Mouse (Mus musculus): ENCODE measurements around the gene Irak3. TPM values are rescaled to one million over a fixed set of nuclear protein-coding genes. Genes with fewer than 3 reads are reported as not detected.

The Irak3 gene
- polyA plus RNA-seq, 2 experiments, result 1.9 to 3.2 TPM

DNA sequence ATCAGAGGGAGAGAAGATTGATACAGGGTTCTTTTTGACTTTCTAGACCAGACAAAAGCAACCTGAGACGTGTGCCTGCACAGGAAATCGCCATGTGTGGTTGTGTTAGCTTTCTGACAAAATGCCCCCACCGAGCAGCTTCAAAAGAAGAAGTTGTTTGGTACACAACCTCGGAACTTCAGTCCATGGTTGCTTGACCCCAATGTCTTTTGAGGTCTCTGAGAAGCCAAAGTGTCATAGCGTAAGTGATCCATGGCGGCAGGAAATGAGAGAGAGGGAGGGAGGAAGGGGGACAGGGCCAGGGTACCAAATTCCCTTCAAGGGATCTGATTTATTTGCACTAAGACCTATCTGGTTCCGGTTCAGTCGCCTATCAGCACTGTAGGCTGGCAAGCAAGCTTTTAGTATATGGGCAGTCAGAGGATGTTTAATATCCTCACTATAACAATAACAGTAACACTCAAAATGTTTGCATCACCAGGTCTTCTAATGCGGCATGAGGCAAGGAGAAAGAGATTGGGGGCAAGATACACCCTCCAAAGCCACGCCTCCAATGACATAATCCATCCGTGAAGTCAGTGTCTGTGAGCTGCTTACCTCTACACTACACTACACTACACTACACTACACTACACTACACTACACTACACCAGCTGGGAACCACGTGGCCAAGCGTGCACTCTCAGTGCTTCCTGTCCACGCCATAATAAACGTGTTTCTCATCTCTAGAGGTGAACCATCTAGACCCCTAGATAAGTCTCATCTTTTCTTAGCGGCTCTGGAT, 729 bp upstream of the Irak3 start:
- no peak for ATAC-seq (ENCODE audit: low FRiP score, low read depth)

GRCm38 (mm10) chr10:120201131-120201921, 604 bp downstream of the Irak3 start, which contains the start of gene Tmbim4:
Gene Tmbim4 (plus strand): TSS chr10:120201590.
- no peaks in the 10 kb centered on the region for H3K36me3 ChIP-seq (ENCODE audit: control insufficient read depth, insufficient read depth, low read length)
- 0 out of 2 replicates have a peak, but pooled peaks cover 4% of the 10 kb centered on the region for H3K4me1 ChIP-seq (ENCODE audit: control insufficient read depth, insufficient read depth, low read length)
- peak within 1 kb of the TSS; percentile 57 for H3K9ac ChIP-seq (ENCODE audit: low read depth, low read length, severe bottlenecking)
- DNase-seq (ENCODE audit: low spot score), result peak; percentile 22
- H3K9me3 ChIP-seq (ENCODE audit: control insufficient read depth, low read length), result no peaks in the 10 kb centered on the region
- no peak within 1 kb of the TSS for H3K27ac ChIP-seq (replicated peaks; ENCODE audit: low read depth, low read length)
- H3K27me3 ChIP-seq (ENCODE audit: control insufficient read depth, insufficient read depth, low read length), result no peaks in the 10 kb centered on the region
- peak within 1 kb of the TSS; percentile 59 for H3K4me3 ChIP-seq (replicated peaks; ENCODE audit: low read length)
- no peak for TF ChIP-seq POLR2A (IDR thresholded peaks at IDR 0.05; ENCODE audit: borderline replicate concordance, extremely low read depth, insufficient read depth, insufficient read length)
- 1% methylated on average over 62 of the region's 65 CpGs for WGBS
- peak; percentile 50 for ATAC-seq (ENCODE audit: low FRiP score, low read depth)
- peak within 1 kb of the TSS; percentile 84 for H3K4me2 ChIP-seq (replicated peaks; ENCODE audit: low read depth, low read length, severe bottlenecking)

More for the DNA sequence above, 729 bp upstream of the Irak3 start:
- H3K27me3 ChIP-seq (ENCODE audit: control insufficient read depth, insufficient read depth, low read length), result no peaks in the 10 kb centered on the region
- H3K4me3 ChIP-seq (replicated peaks; ENCODE audit: low read length), result peak overlapping the region; percentile 59; the same call in 1 of the 2 replicates
- TF ChIP-seq POLR2A (IDR thresholded peaks at IDR 0.05; ENCODE audit: borderline replicate concordance, extremely low read depth, insufficient read depth, insufficient read length), result no peak
- H3K9ac ChIP-seq (ENCODE audit: low read depth, low read length, severe bottlenecking), result no peak overlapping the region
- H3K27ac ChIP-seq (replicated peaks; ENCODE audit: low read depth, low read length), result no peak overlapping the region
- peak overlapping the region; percentile 84; the same call in 1 of the 2 replicates for H3K4me2 ChIP-seq (replicated peaks; ENCODE audit: low read depth, low read length, severe bottlenecking)
- no peak for DNase-seq (ENCODE audit: low spot score)
- H3K36me3 ChIP-seq (ENCODE audit: control insufficient read depth, insufficient read depth, low read length), result no peaks in the 10 kb centered on the region
- 0 out of 2 replicates have a peak, but pooled peaks cover 4% of the 10 kb centered on the region for H3K4me1 ChIP-seq (ENCODE audit: control insufficient read depth, insufficient read depth, low read length)
- H3K9me3 ChIP-seq (ENCODE audit: control insufficient read depth, low read length), result no peaks in the 10 kb centered on the region
- WGBS, result 71% methylated on average over 16 of the region's 16 CpGs

- H3K4me2 ChIP-seq (replicated peaks; ENCODE audit: low read depth, low read length, severe bottlenecking), result no peak overlapping the region
- DNase-seq (ENCODE audit: low spot score) (no peak), ATAC-seq (ENCODE audit: low FRiP score, low read depth) (no peak)
- H3K27ac ChIP-seq (replicated peaks; ENCODE audit: low read depth, low read length), result no peak overlapping the region
- no peaks in the 10 kb centered on the region for H3K36me3 ChIP-seq (ENCODE audit: control insufficient read depth, insufficient read depth, low read length)
- H3K9ac ChIP-seq (ENCODE audit: low read depth, low read length, severe bottlenecking), result no peak overlapping the region
- H3K4me1 ChIP-seq (ENCODE audit: control insufficient read depth, insufficient read depth, low read length), result 0 out of 2 replicates have a peak, but pooled peaks cover 4% of the 10 kb centered on the region
- H3K4me3 ChIP-seq (replicated peaks; ENCODE audit: low read length), result no peak overlapping the region
- H3K27me3 ChIP-seq (ENCODE audit: control insufficient read depth, insufficient read depth, low read length), result no peaks in the 10 kb centered on the region
- TF ChIP-seq POLR2A (IDR thresholded peaks at IDR 0.05; ENCODE audit: borderline replicate concordance, extremely low read depth, insufficient read depth, insufficient read length), result no peak
- no peaks in the 10 kb centered on the region for H3K9me3 ChIP-seq (ENCODE audit: control insufficient read depth, low read length)
- 81% methylated on average over 14 of the region's 14 CpGs for WGBS
Measured at GRCm38 (mm10) chr10:120197061-120197835, 4.7 kb downstream of the Irak3 start.

GRCm38 (mm10) chr10:120193255-120193654, 8.7 kb downstream of the Irak3 start:
- no peak overlapping the region for H3K4me2 ChIP-seq (replicated peaks; ENCODE audit: low read depth, low read length, severe bottlenecking)
- no peaks in the 10 kb centered on the region for H3K36me3 ChIP-seq (ENCODE audit: control insufficient read depth, insufficient read depth, low read length)
- no peak for DNase-seq (ENCODE audit: low spot score)
- no peaks in the 10 kb centered on the region for H3K27me3 ChIP-seq (ENCODE audit: control insufficient read depth, insufficient read depth, low read length)
- no peak for ATAC-seq (ENCODE audit: low FRiP score, low read depth)
- no peak for TF ChIP-seq POLR2A (IDR thresholded peaks at IDR 0.05; ENCODE audit: borderline replicate concordance, extremely low read depth, insufficient read depth, insufficient read length)
- no peaks in the 10 kb centered on the region for H3K9me3 ChIP-seq (ENCODE audit: control insufficient read depth, low read length)
- no peaks in the 10 kb centered on the region for H3K4me1 ChIP-seq (ENCODE audit: control insufficient read depth, insufficient read depth, low read length)
- no peak overlapping the region for H3K27ac ChIP-seq (replicated peaks; ENCODE audit: low read depth, low read length)
- 95% methylated on average over 8 of the region's 8 CpGs for WGBS
- no peak overlapping the region for H3K9ac ChIP-seq (ENCODE audit: low read depth, low read length, severe bottlenecking)
- no peak overlapping the region for H3K4me3 ChIP-seq (replicated peaks; ENCODE audit: low read length)

DNA sequence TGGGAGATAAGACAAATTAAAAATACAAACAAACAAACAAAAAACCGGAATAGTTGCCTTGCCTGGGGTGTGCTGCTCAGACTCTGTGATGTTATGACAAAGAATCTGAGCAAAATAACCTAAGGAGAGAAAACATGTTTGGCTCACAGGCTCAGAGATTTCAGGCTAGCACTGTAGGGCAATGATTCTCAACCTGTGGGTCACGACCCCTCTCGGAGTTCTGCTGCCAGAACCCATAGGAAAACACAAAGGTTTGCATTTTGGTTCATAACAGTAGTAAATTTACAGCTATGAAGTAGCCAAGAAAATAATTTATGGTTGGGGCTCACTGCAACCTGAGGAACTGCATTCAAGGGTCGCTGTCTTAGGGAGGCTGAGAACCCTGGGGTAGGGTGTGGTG, 9.7 kb downstream of the Irak3 start:
- no peak for TF ChIP-seq POLR2A (IDR thresholded peaks at IDR 0.05; ENCODE audit: borderline replicate concordance, extremely low read depth, insufficient read depth, insufficient read length)
- H3K36me3 ChIP-seq (ENCODE audit: control insufficient read depth, insufficient read depth, low read length), result no peaks in the 10 kb centered on the region
- H3K4me3 ChIP-seq (replicated peaks; ENCODE audit: low read length), result no peak overlapping the region
- no peaks in the 10 kb centered on the region for H3K4me1 ChIP-seq (ENCODE audit: control insufficient read depth, insufficient read depth, low read length)
- 85% methylated on average over 4 of the region's 4 CpGs for WGBS
- H3K9me3 ChIP-seq (ENCODE audit: control insufficient read depth, low read length), result no peaks in the 10 kb centered on the region
- no peak overlapping the region for H3K4me2 ChIP-seq (replicated peaks; ENCODE audit: low read depth, low read length, severe bottlenecking)
- H3K27me3 ChIP-seq (ENCODE audit: control insufficient read depth, insufficient read depth, low read length), result no peaks in the 10 kb centered on the region
- H3K27ac ChIP-seq (replicated peaks; ENCODE audit: low read depth, low read length), result no peak overlapping the region
- no peak overlapping the region for H3K9ac ChIP-seq (ENCODE audit: low read depth, low read length, severe bottlenecking)
- ATAC-seq (ENCODE audit: low FRiP score, low read depth), result no peak
- DNase-seq (ENCODE audit: low spot score), result no peak
